Mouse (Mus musculus) layer of hippocampus, adult 18-20 months (tissue): Measurements from ENCODE around the gene Rnaset2a. TPM values are rescaled to one million over a fixed set of nuclear protein-coding genes. Genes with fewer than 3 reads are reported as not detected.
"Not testable (repeated sequence)": the region's sequence is repeated elsewhere in the genome, so short reads cannot be mapped to it uniquely, and the experiment has no call there.

ENCODE experiments used
- DNase-seq, 2 experiments: peaks; one replicate each; pipeline ENCODE4 v3.0.0; 2022; ENCODE audit warnings: low spot score in 2 of 2
- long read RNA-seq: library from polyadenylated mRNA; stranded (forward); transcript quantifications from one replicate; pipeline ENCODE4 v2.0.0, GENCODE M21; 2021
- total RNA-seq, 2 experiments: library from RNA; stranded (reverse); gene quantifications; 2 replicates each; pipeline ENCODE4 v1.2.3; 2021

Gene Rnaset2a
- total RNA-seq, result 1 to 10 TPM; 7.8 to 7.9 TPM
- long read RNA-seq, partial matches to known transcripts, result 0 of 5 reads
- long read RNA-seq, other reads (novel, unspliced or antisense), result 0 of 5 reads

- DNase-seq, result not testable (repeated sequence)
Measured at GRCm38 (mm10) chr17:8147439-8148316, at the start of gene Rnaset2a, which contains the start of gene Gm49673. Gene Rnaset2a (minus strand): TSS chr17:8148097. Gene Gm49673 (minus strand): TSS chr17:8147788.

- DNase-seq, result no peak
Measured at GRCm38 (mm10) chr17:8197652-8198051, 49.8 kb upstream of the Rnaset2a start.

GRCm38 (mm10) chr17:8195685-8196376 is 47.9 kb upstream of the Rnaset2a start:
- DNase-seq, result no peak

GRCm38 (mm10) chr17:8193678-8194077 is 45.8 kb upstream of the Rnaset2a start:
- peak in 1 of 2 experiments; percentile 21 for DNase-seq

GRCm38 (mm10) chr17:8184217-8184616 is 36.3 kb upstream of the Rnaset2a start:
- no peak for DNase-seq

GRCm38 (mm10) chr17:8183815-8184214 is 35.9 kb upstream of the Rnaset2a start:
- DNase-seq, result no peak

- DNase-seq, result no peak
Measured at GRCm38 (mm10) chr17:8177090-8177489, 29.2 kb upstream of the Rnaset2a start.

GRCm38 (mm10) chr17:8171081-8171480 is 23.2 kb upstream of the Rnaset2a start:
- no peak for DNase-seq

GRCm38 (mm10) chr17:8170331-8170730 is 22.4 kb upstream of the Rnaset2a start:
- no peak for DNase-seq

- not testable (repeated sequence) for DNase-seq
Measured at GRCm38 (mm10) chr17:8167436-8167835, 19.5 kb upstream of the Rnaset2a start.

GRCm38 (mm10) chr17:8166454-8166853 is 18.6 kb upstream of the Rnaset2a start:
- DNase-seq, result not testable (repeated sequence)

- DNase-seq, result not testable (repeated sequence)
Measured at GRCm38 (mm10) chr17:8165977-8166376, 18.1 kb upstream of the Rnaset2a start.

- peak in 1 of 2 experiments; percentile 38 for DNase-seq
Measured at GRCm38 (mm10) chr17:8165608-8165945, 17.7 kb upstream of the Rnaset2a start.

- DNase-seq, result peak; percentile 61 to 81
Measured at GRCm38 (mm10) chr17:8164701-8165607, 17.1 kb upstream of the Rnaset2a start, which contains the start of gene Fgfr1op. Gene Fgfr1op (plus strand): TSS chr17:8165501.

- DNase-seq, result peak in 1 of 2 experiments; percentile 73
Measured at GRCm38 (mm10) chr17:8160969-8161368, 13.1 kb upstream of the Rnaset2a start.

GRCm38 (mm10) chr17:8158627-8159026 is 10.7 kb upstream of the Rnaset2a start:
- not testable (repeated sequence) for DNase-seq

GRCm38 (mm10) chr17:8155982-8156381 is 8.1 kb upstream of the Rnaset2a start:
- not testable (repeated sequence) for DNase-seq

GRCm38 (mm10) chr17:8155010-8155409 is 7.1 kb upstream of the Rnaset2a start:
- not testable (repeated sequence) for DNase-seq

- not testable (repeated sequence) for DNase-seq
Measured at GRCm38 (mm10) chr17:8146931-8147330, 966 bp downstream of the Rnaset2a start.

GRCm38 (mm10) chr17:8143802-8144673 is 3.9 kb downstream of the Rnaset2a start:
- not testable (repeated sequence) for DNase-seq
